Comparison of ENCODE assay signal across 8 mouse cellular contexts in the genomic region with DNA sequence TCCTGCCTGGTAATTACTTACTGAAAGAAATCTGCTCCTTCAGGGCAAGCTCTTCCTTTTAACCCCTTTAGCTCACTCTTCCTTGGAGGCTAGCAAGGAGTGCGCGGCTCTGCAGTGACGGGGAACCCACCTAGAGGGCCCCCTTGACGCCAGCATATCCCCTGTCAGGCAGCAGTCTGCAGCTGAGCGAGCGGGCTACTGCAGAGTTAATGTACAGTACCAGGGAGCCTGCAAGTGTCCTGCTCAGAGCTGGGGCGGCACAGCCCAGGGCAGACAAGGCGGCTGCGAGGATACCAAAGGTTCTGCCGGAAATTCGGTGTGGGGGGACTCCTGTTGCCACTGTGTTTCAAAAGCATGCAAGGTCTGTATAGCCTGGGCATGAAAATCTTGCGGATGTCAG.
DNase-seq lines count a peak whose midpoint lies in the region; ATAC-seq and TF ChIP-seq lines count a peak whose summit lies in the region.

No protein-coding gene starts in this region.

- peaks cover 25% of the 10 kb centered on the region for H3K4me1 ChIP-seq in hindbrain, embryonic 12.5 days
- H3K4me1 ChIP-seq in lung, postnatal 0 days (ENCODE audit: insufficient read depth, low read depth, low read length) = peaks cover 5% of the 10 kb centered on the region; the same call in 1 of the 2 replicates

- H3K27me3 ChIP-seq in hindbrain, embryonic 12.5 days = no peaks in the 10 kb centered on the region
- no peaks in the 10 kb centered on the region for H3K27me3 ChIP-seq in lung, postnatal 0 days (replicated peaks; ENCODE audit: insufficient read depth, low read length)

- peak; percentile 79 for DNase-seq in NIH3T3 (ENCODE audit: low read depth)
- DNase-seq in cerebellum, postnatal 10 days = peak; percentile 84 to 91
- DNase-seq in frontal cortex, postnatal 14 days (ENCODE audit: low spot score in 2 of 2) = peak; percentile 78 to 81
- peak; percentile 85 to 89 for DNase-seq in layer of hippocampus, postnatal 14 days (ENCODE audit: low spot score in 2 of 2)
- DNase-seq in lung, postnatal 0 days (ENCODE audit: low spot score) = peak; percentile 88
- DNase-seq in ovary, postnatal 10 days (ENCODE audit: low spot score) = peak; percentile 61
- peak; percentile 72 for DNase-seq in thymus, postnatal 0 days (ENCODE audit: low spot score)

- peak; percentile 57 for TF ChIP-seq CTCF in lung, postnatal 0 days (IDR thresholded peaks at IDR 0.05)

- H3K36me3 ChIP-seq in hindbrain, embryonic 12.5 days = no peaks in the 10 kb centered on the region
- H3K36me3 ChIP-seq in lung, postnatal 0 days (ENCODE audit: insufficient read depth, low read length) = no peaks in the 10 kb centered on the region

- peak overlapping the region; percentile 91 for H3K27ac ChIP-seq in hindbrain, embryonic 12.5 days
- H3K27ac ChIP-seq in lung, postnatal 0 days (ENCODE audit: low read length) = peak overlapping the region; percentile 71

- H3K4me2 ChIP-seq in hindbrain, embryonic 12.5 days (replicated peaks) = peak overlapping the region; percentile 56
- peak overlapping the region; percentile 73 for H3K4me2 ChIP-seq in lung, postnatal 0 days (replicated peaks; ENCODE audit: low read depth, low read length)

- H3K9me3 ChIP-seq in hindbrain, embryonic 12.5 days (replicated peaks) = no peaks in the 10 kb centered on the region
- H3K9me3 ChIP-seq in lung, postnatal 0 days (ENCODE audit: low read length) = no peaks in the 10 kb centered on the region

- no peak for TF ChIP-seq EP300 in lung, postnatal 0 days (IDR thresholded peaks at IDR 0.05)

- peak overlapping the region; percentile 71 for H3K9ac ChIP-seq in hindbrain, embryonic 12.5 days
- H3K9ac ChIP-seq in lung, postnatal 0 days (replicated peaks; ENCODE audit: low read depth) = peak overlapping the region; percentile 34; the same call in 1 of the 2 replicates

- under 1% methylated on average over 12 of the region's 12 CpGs for WGBS in hindbrain, embryonic 12.5 days
- WGBS in lung, postnatal 0 days = 1% methylated on average over 12 of the region's 12 CpGs

- ATAC-seq in hindbrain, embryonic 12.5 days (ENCODE audit: low FRiP score) = peak; percentile 99
- ATAC-seq in lung, postnatal 0 days = peak; percentile 95

- H3K4me3 ChIP-seq in hindbrain, embryonic 12.5 days = peak overlapping the region; percentile 48
- peak overlapping the region; percentile 51 for H3K4me3 ChIP-seq in lung, postnatal 0 days (ENCODE audit: low read depth, low read length)

Comparison
In these comparisons a context has a peak if more than half of its experiments do, and no peak if none do; other contexts are left out.
1. Peak in every context shown above with its lines: DNase-seq, ATAC-seq, H3K4me3 ChIP-seq and H3K27ac ChIP-seq.